Mouse (Mus musculus) 3T3-L1 (cell line): ENCODE results near the gene Nkpd1.

Source experiments
- DNase-seq: peaks from one replicate; pipeline ENCODE4 v3.0.0-alpha.2; 2015; ENCODE audit warnings: low read depth, low spot score

Nkpd1 gene

GRCm38 (mm10) chr7:19546007-19546406 is 28.4 kb downstream of the Nkpd1 start:
- no peak for DNase-seq

- no peak for DNase-seq
These were observed 29.8 kb downstream of the Nkpd1 start for GRCm38 (mm10) chr7:19547344-19547969.

DNA sequence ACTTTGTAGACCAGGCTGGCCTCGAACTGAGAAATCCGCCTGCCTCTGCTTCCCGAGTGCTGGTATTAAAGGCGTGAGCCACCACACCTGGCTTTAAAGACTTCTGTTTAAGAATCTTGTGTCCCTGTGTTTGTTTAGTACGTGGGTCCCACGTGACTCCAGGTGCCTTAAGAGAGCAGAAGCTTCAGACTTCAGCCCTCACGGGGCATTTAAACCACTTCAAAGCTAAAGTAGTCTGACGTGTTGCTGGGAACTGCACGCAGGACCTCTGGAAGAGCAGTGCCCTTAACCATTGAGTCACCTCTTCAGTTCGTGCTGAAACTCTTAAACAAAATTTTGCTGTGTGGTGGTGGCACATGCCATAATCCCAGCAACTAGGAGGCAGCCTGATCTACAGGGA is 31.8 kb downstream of the Nkpd1 start:
- DNase-seq: no peak

DNA sequence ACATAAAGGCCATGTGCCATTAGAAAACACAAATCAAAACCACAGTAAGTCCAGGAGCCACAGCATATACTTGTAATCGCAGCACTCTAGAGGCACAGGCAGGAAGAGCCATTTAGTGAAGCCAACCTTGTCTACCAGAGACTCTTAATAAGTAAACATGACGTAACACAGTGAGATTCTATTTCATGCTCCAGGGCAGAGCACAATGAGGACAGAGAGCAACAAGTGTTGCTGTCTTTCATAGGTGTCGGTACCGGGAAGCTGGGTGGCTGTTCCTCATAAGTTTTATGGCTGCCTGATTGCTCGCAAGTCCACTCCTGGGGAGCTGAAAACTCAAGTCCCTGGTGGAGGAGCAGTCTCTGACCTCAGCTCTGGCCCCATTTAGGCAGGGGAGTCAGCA is 34.0 kb downstream of the Nkpd1 start:
- no peak for DNase-seq

GRCm38 (mm10) chr7:19552443-19552842 is 34.8 kb downstream of the Nkpd1 start:
- DNase-seq: no peak

GRCm38 (mm10) chr7:19554168-19554567 is 36.5 kb downstream of the Nkpd1 start:
- no peak for DNase-seq

- DNase-seq: no peak
These were observed 39.4 kb downstream of the Nkpd1 start for GRCm38 (mm10) chr7:19557086-19557485.

- no peak for DNase-seq
These were observed 40.6 kb downstream of the Nkpd1 start for GRCm38 (mm10) chr7:19557982-19558900.

DNA sequence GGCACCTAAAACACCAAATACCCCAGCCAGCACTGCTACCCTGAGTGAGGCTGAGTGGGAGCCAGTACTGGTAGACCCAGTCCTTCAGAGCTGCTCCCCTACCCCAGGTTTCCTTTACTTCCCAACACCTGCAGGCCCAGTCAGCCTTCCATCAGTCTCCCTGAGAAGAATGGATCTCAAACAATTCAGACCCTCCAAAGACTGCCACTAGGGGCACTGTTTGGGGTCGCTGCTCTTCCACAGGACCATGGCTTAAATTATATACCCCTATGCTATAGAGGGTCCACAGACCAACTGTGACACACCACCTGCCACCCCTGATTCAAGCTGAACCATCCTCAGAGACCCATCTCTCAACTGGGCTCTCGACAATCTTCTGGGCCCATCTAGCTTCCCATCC is 41.3 kb downstream of the Nkpd1 start:
- DNase-seq: peak; percentile 42

DNA sequence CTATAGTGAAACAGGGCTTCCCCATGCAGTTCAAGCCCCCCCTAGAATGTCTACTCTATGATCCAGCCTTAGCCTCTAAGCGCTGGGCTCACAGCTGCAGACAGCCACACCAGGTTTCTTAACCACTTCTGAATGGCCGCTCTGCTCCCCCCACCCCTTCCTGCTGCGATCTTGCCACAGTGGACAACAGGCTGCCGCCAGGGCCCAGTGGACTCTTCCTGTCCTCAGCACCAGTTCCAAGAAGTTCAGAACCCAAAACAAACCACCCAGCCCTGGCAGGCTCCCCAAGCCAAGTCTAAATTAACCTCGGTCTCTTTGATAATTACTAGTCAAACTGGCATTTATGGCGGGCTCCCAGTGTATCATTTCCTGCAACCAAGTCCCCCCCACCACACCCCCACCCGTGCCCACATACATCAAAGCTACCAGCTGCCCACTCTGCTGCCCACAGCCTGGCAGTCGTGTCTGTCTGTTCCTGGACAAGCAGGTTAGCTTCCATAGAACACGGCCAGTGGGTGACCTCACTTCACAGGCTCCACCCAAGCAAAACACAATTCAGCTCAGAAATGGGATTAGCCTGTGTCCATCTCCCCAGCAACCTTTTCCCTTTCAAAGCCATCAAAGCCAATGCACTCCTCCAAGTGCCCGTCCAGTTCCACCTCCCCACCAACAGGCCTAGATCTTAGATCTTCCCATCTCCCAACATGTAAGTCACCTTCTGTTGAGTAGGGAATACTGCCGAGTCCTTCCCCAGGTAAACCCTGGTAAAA is 43.0 kb downstream of the Nkpd1 start:
- peak; percentile 48 for DNase-seq

DNA sequence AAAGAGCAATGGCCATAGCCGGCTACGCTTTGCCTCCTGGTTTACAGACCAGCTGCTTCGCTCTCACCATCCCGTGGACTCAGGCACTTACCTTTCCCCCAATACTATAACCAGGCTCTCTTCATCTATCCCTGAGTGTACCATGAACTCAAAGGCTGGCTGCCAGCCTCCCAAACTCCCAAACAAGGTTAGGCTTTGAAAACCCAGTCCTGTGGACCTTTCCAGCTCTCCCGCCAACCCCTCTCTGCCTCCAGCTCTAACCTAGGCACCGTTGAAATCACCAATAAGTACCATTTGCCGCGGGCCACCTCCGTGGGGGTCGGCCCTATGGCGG is 43.8 kb downstream of the Nkpd1 start:
- DNase-seq: no peak

- DNase-seq: peak; percentile 90
These were observed 44.4 kb downstream of the Nkpd1 start for GRCm38 (mm10) chr7:19561765-19562642.

- peak; percentile 65 for DNase-seq
These were observed 45.2 kb downstream of the Nkpd1 start, which contains the start of gene Ppp1r37 for GRCm38 (mm10) chr7:19562643-19563410. Gene Ppp1r37, minus strand, starts transcription at chr7:19563076.

GRCm38 (mm10) chr7:19563884-19564283 is 46.2 kb downstream of the Nkpd1 start:
- no peak for DNase-seq

DNA sequence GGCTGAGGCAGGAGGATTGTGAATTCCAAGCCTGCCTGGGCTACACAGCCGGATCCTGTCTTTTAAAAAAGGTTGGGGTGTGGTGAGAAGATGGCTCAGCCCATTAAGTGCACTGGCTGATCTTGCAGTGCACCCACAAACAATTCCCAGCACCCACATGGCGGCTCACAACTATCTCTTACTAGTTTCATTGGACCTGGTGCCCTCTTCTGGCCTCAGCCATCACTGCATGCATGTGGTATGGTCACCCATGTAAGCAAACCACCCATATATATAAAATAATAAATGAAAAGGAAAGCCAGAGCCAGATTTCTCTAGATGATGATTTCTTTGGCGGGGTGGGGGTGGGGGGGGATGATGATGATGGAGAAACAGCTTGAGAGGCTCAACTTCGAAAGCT is 46.8 kb downstream of the Nkpd1 start:
- peak; percentile 50 for DNase-seq

DNA sequence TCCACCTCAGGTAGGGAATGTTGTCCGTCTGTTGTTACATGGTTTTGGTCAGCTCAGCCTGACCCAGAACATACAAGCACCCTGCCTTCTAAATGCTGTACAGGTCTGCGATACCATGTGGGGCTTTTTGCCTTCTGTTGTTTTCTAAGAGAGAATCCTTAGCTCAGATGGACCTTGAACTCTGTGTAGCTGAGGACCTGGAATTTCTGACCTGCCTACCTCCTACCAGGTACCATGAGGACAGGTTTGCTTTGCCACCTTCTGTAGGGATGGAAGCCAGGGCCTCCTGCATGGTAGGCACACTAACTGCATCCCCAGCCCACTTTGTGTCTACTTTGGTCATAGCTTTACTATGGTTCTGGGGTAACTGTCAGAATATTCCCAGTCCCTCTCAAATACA is 48.2 kb downstream of the Nkpd1 start:
- no peak for DNase-seq

- DNase-seq: no peak
These were observed 49.8 kb downstream of the Nkpd1 start for GRCm38 (mm10) chr7:19567426-19567825.

DNA sequence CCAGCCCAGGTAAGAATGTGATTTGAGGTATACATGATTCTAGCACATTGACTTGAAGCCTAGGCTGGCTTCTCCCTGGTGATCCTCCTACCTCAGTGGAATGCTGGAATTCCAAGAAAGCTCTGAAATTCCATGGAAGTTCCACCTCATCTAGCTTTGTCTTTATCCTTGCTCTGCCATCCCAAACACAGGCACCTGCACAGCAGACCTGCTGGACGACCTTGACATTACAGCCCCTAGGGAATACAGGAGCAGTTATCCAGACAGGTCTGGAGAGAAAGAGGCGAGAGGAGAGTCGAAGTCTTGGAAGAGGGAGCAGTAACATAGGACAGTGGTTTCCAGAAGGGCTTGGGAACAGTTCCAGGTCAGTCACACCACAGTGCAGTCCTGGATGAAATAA is 52.0 kb downstream of the Nkpd1 start:
- no peak for DNase-seq

GRCm38 (mm10) chr7:19572926-19573775 is 55.5 kb downstream of the Nkpd1 start:
- DNase-seq: peak; percentile 71

DNA sequence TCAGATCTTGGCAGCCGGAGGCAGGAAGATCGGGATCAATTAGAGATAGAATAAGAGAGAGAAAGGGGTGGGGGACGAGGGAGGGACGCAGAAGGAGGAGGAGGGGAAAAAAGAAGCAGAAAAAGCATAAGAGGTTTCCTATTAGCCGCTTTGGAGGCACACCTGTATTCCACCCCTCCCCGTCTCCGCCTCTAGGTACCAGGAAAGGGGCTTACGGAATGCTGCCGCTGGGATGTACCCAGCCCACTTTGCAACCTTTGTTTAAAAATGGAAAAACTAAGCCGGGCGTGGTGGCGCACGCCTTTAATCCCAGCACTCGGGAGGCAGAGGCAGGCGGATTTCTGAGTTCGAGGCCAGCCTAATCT is 56.1 kb downstream of the Nkpd1 start:
- no peak for DNase-seq
